Mouse (Mus musculus) liver, adult 2 months (tissue): ENCODE measurements around the gene Atxn7l1.

ENCODE experiments used
- CTCF ChIP-seq: fragments of 200-500 bp; IDR thresholded peaks from 2 replicates; pipeline ENCODE4 v1.5.1; 2011; ENCODE audit warnings: low read depth, low read length, control low read depth
- POLR2A ChIP-seq: fragments of 200-500 bp; IDR thresholded peaks from 2 replicates; pipeline ENCODE4 v1.6.1; 2011; ENCODE audit warnings: low read length, control low read depth; ENCODE audit not compliant: insufficient read depth; ENCODE audit errors: extremely low read depth

- no peak for TF ChIP-seq POLR2A
- no peak for TF ChIP-seq CTCF
Observed at GRCm38 (mm10) chr12:33206300-33206699, 58.8 kb downstream of the Atxn7l1 start.
